Mouse (Mus musculus): ENCODE measurements around the gene Ammecr1. TPM values are rescaled to one million over a fixed set of nuclear protein-coding genes. Genes with fewer than 3 reads are reported as not detected.

Ammecr1 gene
- total RNA-seq, 2 experiments from 2014 or later: 1.6 TPM

DNA sequence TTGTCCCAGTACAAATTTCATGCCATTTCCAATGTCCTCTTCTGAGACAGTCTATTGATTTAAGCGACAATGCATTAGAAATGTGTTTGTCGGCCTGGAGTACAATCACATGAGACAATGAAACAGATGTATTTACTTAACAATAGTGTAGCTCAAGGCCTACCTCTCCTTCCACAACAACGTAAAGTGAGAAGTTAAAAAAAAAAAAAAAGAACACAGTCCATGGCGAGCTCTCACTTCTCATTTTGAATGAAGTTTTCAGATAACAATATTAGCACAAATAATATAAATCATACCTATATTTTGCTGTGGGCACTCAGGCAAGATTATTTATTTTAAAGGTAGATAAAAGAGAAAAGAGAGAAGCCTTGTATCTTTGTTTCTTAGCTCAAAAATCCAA lies 49.8 kb downstream of the Ammecr1 start:
- DNase-seq (ENCODE audit: low spot score in 2 of 2): no peak

DNA sequence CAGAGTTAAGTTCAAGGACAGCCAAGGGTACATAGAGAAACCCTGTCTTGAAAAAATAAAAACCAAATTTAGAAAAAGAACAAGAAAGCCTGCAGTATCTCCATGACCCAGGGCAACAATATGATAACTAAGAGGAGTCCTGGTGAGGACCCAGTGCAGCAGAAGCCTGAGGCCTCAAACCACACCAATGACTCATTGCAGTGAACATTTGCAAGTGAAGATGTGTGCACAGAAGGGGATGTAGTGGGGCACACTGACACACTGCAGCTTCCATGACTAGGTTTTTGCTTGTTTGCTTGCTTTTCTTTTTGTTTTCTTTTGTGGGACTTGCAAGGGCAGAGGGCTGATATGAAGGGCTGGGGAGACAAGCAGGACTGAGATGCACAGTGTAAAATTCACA lies 52.3 kb downstream of the Ammecr1 start:
- no peak for DNase-seq (ENCODE audit: low spot score in 2 of 2)

DNA sequence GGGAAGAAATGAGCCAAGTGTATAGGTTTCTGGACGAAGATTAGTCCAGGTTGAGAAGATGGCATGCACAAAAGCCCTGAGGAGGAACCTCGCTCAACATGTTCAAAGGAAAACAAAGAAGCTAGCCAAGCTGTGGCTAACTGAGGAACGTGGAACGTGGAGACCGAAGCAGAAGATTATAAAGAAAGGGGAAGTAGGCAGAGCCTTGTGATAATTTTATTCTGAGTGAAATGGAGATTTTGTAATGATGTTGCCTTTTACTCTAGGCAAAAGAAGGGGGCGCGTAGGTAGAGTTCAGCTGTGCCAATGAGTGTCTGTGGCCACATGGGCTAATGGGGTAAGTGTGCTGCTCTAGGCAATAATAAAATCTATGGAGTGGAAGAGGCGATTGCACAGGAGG lies 62.7 kb downstream of the Ammecr1 start:
- DNase-seq (ENCODE audit: low spot score in 2 of 2): no peak

DNA sequence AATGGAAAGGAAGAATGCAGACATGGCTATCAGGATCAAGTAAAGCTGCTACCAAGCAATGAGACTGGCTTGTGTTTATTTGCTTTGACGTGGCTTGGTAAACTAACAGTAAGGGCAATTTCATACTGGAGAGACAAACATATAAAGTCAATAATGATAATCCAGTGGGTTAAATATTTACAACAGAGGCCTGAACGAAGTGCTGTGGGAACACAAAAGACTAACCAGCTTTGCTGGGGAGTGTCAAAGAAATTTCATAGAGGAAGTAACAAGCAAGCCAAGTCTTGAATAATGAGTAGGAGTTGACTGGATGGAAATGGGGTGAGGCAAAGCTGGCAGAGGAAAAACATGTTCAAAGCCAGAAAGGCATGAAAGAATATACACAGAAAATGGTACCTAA lies 63.9 kb downstream of the Ammecr1 start:
- DNase-seq (ENCODE audit: low spot score in 2 of 2): no peak

DNA sequence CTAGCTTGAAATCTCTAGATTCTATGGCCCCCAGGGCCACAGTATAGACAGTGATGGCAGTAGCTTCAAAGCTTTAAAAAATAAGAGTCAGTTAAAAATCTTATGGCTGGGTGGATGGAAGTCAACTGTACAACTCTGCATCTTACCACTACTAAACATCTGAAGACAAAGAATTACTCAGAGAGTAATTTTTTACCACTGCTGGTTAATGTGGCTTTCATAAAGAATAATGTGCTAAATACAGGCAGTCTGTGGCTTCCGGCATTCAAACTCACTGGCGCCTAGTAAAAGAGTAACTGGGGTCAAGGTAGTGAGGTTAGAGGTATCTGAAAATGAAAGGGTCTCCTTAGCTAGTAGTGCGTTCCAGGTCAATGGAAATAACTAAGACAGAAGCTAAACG lies 64.6 kb downstream of the Ammecr1 start:
- no peak for DNase-seq (ENCODE audit: low spot score in 2 of 2)

DNA sequence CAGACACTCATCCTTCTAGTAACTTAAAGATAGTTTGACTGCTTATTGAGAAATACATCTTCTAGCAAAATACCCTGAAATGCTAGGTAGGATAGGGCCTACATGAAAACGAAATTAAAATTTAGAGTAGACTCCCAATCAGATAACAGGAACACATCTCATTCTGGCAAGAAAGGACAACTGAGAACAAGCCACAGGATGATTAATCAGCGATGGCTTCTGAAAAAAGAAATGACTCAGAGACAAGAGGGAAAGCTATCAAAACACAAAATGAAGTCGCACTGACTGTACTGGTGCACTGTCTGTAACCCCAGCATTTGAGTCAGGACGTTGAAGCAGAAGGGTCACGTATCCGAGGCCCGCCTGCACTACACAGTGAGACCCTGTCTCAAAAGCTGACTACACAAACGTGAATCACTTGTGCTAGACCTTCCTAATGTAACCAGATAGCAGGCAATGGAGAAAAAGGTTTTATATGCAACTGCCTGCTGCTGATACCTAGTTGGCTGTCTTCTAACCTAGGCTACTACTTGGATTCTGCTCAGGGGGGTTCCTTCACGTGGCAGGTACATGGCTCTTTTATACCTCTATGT lies 68.1 kb downstream of the Ammecr1 start:
- no peak for DNase-seq (ENCODE audit: low spot score in 2 of 2)

DNA sequence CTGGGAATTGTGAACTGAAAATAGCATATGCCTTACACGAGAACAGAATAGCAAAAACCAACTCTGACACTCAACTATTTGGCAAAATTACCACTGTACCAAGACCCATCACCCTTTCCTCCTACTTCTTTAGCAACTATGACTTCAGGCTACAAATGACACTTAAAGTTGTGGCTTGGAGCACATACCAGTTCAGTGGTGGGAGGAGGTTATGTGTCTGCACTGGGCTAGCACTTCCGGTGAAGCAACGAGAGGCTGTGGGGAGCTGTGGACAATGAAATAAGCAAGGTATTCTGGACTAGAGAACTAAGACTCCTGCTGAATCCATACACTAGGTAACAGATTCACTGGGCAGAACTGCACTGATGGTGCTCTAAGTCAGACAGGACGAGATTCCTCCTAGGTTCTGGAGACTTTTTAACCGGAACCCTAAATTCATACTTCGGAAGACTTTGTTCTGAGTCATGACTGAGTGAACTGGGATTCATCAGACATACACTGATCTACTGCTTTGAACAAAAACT lies 69.0 kb downstream of the Ammecr1 start:
- no peak for DNase-seq (ENCODE audit: low spot score in 2 of 2)

DNA sequence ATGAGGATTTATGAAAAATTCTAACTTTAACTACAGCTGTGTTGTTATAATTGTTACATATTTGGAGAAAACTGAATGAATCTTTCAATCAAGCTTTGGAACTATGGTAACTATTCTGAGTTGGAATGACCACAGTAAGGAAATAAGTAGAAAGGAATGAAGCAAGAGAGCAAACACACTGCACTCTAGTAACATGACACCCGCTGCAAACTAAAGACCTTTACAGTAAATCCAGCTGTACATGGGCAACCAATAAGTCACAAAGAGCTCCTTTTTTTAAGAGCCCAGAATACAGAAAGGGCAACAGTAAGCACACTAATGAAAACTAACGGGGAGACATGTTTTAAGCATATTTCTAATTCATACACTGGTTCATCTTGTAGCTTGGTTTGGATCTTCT lies 71.2 kb downstream of the Ammecr1 start:
- no peak for DNase-seq (ENCODE audit: low spot score in 2 of 2)

DNA sequence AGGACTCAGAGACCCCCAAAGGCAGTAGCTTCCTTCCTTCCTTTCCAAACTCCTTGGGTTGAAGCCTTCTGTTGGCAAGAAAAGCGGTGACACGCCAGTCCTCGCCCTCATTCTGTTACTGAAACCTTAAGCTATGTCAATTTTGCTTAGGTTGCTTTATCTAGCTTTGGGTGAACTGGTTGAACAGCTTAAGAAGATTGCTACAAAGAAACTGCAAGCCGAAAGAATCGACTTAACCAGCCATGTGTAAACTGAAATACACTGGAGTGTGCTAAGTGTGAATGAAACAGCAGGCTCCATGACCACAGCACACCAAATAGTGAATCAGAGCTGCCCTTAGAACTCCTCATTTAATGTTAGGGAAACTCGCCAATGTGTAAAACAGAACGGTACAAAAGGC lies 80.6 kb downstream of the Ammecr1 start:
- DNase-seq (ENCODE audit: low spot score in 2 of 2): no peak

DNA sequence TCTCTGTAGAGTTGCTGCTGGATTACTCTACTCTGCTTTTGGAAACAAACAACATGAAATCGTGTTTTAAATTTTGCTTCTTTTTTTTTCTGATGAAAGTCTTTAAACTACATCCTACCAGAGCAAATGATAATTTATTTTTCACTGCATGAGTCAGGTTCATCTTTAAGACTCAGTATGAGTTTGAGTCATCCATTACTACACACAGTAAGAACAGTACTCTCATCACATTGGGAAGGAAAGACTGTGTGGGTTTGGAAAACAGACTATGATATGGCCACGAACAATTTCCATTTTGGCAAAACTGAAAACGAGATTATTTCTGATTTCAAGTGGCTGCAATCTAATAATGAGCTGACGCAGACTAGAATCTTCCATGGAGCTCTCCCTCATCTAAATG lies 82.9 kb downstream of the Ammecr1 start:
- DNase-seq (ENCODE audit: low spot score in 2 of 2): no peak

DNA sequence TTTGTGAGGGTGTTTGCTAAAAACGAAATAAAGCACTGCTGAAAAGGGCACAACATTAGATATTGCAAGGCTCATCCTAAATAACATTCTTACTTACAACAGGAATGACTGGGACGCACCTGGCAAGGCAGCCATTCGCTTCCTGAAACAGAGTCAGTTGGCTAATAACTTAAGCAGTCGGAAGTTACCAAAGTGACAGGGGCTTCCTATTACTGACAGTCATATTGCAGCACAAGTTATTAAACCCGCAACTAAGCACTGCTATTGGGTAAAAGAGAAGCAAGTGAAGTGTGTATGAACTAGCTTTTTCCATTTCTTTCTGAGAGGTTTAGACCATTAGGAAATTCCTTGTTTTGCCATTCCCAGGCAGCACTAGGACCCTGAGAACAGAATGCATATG lies 84.3 kb downstream of the Ammecr1 start:
- DNase-seq (ENCODE audit: low spot score in 2 of 2): no peak

DNA sequence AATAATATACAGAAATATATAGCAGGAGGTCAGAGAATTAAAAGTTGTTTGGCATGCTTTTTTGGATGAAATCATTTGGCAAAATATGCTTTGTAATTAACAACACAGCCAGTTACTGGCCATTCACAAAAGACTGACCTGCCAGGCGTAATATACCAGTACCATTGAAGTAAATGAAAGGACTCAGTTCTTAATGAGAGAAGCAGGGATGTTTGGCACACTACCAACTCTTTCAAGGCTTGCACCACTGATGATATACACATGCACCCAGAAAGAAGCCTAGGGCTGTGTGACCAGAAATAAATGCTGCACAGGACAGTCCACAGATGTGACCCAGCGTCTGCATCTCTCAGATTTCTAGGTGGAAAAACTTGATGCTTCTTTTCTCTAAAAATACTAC lies 96.7 kb downstream of the Ammecr1 start:
- no peak for DNase-seq (ENCODE audit: low spot score in 2 of 2)

DNA sequence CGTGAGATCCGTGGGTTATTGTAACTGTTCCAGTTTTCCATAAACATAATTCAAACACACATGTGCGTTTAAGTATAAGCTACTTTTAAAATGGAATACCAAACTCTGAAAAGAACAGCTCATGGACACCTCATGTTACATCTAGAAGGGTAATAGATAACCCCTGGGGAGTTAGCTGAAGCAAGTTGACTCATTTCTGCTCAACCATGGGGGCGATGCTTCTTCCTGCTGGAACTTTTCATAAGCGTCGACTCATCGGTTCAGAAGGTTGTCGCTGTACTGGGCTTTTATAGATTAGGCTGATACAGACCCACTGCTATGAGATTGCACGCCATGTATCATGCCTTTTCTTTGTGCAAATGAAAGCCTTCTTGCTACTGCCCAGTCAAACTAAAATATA lies 118.5 kb downstream of the Ammecr1 start:
- DNase-seq (ENCODE audit: low spot score in 2 of 2): no peak

DNA sequence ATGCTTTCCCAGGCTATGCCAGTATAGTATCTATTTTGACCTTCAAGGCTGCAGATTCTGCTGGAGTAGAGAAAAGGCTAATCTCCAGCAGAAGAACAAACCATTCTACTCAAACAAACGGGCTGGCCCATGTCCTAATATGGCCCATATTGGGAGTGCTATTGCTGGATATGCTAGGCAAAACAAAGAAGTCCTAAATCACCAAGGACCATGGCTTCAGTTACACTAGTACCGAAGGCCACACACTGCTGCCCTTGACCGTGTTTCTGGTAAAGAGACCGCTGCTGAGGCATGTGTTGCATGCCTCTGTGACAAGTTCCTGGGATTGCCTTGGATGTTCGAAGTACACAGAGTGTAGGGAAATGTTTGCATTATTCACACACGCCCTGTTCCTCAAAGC lies 120.3 kb downstream of the Ammecr1 start:
- DNase-seq (ENCODE audit: low spot score in 2 of 2): no peak

DNA sequence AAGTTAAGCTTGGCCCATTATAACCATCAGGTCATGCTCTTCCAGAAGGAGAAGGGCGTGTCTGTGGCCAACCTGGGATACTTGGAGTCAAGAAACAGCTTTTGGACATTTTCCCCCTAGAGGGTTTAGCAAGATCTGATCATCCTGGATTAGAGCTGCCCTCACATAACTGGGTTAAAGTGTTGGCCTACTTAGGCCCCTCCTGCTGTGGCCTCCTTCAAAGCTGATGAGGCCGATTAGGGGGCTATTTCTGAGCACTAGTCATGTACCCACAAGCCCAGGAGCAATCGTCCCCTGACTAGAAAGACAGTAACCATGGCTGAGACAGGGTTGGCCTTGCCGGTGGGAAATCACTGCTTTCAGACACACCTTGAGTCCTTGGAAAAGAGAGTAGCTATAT lies 124.6 kb downstream of the Ammecr1 start:
- DNase-seq (ENCODE audit: low spot score in 2 of 2): no peak

DNA sequence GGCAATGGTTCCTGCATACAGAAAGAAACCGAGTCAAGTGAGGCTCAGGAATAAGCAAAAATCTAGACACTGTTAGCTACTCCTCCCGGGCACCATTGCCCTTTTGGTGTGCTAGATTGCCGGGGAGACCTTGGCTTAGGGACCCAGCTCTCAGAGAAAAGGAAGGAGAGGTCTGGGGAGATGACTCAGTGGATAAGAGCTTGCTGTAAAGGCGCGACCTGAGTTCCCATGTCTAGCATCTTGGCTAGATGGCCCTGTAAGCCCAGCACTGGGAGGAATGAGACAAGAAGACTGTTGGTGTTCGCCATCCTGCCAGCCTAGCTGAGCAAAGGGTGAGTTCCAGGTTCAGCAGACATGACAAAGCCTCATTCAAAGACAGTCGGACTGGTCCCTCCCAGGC lies 127.1 kb downstream of the Ammecr1 start:
- DNase-seq (ENCODE audit: low spot score in 2 of 2): no peak

DNA sequence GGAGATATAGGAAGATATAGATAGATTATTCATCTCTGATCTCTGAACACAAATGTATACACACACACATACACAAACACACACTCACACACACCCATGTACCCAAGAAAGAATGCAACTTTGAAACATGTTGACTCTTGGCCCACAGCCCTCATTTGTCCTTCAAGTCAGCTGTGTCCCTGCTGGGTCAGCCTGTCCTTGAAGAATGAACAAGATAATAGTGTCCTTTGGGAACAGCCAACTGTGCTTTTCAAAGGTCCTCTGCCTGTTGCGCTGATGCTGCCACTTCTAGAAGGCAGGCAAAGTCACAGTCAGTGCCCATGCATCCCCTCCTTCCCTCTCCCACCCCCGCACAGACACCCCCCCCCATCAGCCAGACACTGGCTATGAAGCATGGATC lies 127.7 kb downstream of the Ammecr1 start:
- no peak for DNase-seq (ENCODE audit: low spot score in 2 of 2)

DNA sequence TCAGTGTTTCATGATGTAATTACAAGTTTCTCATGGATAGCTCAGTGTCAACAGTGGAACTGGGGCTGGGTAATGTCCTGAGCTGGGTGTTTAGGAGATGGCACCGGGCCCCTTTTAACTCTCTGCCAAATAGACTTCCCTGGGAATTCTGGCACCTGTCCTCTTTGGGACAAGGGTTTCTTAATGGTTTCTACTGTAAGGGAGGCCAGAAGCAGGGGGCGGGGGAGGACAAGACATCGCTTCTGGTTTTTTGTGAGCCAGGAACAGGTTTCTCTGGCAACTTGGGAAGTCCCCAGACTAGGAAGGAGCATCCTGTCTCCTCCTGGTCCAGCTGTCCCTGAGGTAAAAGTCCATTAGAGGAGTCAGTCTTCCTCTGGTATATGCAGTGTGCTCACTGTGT lies 129.2 kb downstream of the Ammecr1 start:
- no peak for DNase-seq (ENCODE audit: low spot score in 2 of 2)

DNA sequence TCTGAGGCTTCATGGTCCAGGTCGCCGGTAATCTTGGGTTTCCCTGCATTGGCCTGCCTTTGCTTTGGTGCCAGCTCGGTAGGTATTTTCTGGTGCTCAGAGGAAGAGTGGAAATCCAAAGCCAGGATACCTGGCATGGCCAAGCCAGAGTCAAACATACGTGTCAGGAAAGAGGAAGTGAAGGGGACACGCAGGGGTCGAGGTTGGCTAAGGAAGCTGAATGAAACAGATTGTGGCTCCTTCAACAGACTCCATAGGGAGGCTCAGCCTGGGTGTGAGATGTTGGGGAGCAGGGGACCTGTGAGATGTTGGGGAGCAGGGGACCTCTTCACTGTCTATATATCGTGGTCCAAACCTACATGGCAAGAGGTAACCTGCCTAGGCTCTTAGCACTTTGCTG lies 130.1 kb downstream of the Ammecr1 start:
- no peak for DNase-seq (ENCODE audit: low spot score in 2 of 2)

DNA sequence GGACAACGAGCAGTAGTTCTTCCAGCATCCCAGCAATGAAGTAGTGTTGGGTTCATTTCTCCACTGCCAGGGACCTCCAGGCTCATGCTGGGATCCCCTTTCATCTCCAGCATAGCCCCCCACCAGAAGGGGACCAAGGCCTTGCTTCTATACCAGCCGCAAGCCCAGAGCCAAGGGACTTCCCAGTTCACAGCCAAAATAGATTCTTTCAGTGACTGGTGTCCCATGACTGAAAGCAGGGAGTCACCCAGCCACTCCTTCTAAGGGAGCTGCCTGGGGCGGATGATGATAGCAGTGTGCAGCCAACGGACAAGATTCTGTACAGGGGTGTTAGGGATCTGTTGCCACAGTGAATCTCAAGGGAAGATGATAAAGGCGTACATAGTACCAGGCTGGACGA lies 131.7 kb downstream of the Ammecr1 start:
- DNase-seq (ENCODE audit: low spot score in 2 of 2): no peak

DNA sequence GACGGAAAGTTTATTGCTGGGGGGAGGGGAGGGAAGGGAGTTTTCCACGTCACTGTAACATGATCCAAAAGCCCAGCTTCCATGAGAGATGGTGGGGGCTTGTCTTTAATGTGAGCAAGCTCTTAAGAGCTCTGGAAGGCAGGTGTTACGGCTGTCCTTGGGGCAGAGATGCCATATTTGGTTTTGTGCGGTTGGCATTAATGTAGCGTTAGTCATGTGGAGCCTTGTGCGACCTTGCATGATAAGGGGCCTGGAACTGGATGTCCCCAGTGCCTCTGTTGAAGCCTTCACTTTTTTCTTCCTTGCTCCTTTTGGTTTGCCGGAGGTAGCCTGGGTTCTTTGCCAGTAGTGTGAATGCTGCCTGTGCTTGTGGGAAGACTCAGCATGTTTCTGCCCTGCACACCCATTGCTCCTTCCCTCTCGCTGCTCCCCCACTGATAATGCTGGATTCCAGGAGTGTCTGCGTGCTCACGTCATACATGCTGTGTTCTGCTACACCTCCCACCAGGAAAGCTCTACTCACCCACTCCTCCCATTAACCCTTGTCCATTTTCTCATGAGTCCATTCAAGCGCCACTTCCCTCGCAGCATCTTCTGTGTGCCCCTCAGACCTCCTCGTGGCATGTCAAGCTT lies 133.2 kb downstream of the Ammecr1 start:
- no peak for DNase-seq (ENCODE audit: low spot score in 2 of 2)

DNA sequence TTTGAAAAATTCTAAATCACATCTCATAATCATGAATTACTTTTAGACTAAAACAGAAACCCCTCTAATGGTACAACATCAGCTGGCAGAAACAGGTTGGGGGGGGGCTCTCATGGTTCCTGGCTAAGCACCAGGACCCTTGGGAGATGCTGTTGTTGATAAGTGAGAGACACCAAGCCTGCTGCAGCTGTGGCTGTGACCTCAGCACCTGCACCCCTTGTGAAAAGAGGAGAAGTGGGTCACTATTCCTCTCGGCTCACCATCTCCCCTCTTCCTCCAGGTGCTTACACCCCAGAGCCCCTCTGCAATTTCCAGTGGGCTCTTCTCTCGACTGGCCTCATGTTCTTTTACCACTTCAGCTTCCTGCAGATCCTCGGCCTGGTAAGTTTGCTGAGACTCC lies 134.3 kb downstream of the Ammecr1 start:
- DNase-seq (ENCODE audit: low spot score in 2 of 2): no peak

DNA sequence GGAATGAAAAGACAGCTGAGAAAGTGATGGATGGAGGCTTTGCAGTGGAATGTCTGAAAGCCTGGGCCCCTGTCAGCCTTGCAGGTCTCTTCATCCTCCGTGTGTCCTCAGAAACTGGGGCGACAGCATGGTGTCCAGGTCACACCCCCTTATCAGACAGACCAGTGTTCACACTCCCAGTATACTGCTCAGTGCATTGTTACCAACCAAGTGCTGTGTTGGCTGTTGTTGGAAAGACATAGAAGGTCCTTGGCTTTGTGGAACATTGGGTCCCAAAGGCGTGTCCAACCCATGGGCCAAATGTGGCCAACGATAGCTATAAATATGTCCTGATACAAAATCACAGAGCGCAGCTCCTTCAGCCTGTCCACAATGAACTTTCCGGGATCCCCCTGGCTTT lies 136.0 kb downstream of the Ammecr1 start:
- no peak for DNase-seq (ENCODE audit: low spot score in 2 of 2)

All from layer of hippocampus, adult 18-20 months (tissue).